Mouse (Mus musculus): ENCODE measurements at regions not wholly inside any gene's neighbourhood (a gene's known extent, or its start where the extent isn't known, plus 50 kb on each side); places are given as distances from the start of the nearest gene placed in this dataset.
A peak's percentile ranks its signal among the peaks of the same experiment; 100 is the strongest.

DNA sequence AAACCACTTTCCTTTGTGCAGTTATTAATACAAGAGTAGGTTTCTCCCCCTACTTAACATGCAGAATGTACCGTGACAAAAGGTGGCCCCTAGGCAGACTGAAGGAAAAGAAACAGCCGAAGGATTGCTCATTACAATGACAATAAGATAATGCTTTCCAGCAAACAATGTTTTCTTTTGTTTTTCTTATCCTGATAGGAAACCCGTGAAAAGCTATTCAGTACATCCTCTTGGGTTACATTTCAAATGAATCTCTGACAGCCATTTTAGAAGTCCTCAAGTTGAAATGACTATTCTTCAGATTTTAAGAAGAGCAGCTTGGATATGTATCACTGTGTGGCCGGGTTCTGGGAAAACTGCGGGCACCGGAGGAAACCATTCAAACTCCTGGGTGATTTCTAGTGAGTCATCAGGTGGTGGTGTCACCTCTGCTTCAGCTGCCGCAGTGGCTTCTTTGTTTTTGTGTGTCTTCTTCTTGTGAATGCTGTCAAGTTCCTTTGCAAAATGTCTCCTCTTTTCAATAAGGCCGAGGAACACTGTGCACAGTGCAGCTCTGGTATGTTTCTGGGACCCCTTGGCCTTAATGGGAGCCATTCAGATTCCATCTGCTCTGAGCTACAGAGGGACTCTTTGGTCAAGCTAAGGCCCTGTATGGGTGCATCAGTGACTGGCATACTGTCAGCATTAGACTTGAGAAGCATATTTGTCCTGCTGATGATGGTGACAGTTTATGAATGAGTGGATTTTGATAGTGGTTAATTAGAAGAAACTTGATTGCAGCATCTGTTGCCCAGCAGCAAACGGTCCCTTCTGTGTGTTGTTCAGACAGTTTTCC lies 393.1 kb downstream of the Rnd3 start:
- DNase-seq: no peak

DNA sequence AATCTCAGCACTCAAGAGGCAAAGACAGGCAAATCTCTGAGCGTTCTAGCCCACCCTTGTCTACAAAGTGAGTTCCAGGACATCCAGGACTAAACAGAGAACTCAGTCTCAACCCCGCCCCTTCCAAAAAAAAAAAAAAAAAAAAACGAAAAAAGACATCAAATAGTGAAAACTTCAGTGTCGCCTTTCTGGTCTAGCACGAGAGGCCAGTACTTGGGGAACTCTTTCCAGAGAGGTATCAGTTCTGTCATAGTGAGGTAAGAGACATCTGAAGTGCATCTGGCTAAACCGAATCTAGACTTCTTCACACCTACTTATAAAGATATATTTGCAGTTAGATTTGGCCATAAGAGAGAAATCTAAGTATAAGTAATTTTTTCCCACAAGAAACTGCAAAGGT lies 393.8 kb downstream of the Rnd3 start:
- no peak for DNase-seq

DNA sequence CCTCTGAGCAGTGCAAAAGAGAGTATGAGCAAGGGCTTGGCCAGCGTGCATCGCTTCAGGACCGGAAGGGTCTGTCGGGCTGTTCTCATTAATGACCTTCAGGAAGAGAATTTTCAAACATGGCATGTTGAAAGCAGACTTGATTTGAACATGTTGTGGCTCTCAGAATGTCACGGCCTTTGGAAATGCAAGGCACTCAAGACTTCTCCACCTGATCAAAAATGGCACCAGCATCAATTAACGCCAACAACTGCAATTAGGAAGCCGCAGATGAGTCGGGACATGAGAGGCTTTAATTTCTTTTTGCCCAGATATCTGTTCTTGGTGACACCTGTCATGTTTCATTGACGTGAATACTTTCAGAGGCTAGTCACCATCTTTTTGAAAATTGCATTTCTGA lies 396.5 kb downstream of the Rnd3 start:
- DNase-seq: no peak

DNA sequence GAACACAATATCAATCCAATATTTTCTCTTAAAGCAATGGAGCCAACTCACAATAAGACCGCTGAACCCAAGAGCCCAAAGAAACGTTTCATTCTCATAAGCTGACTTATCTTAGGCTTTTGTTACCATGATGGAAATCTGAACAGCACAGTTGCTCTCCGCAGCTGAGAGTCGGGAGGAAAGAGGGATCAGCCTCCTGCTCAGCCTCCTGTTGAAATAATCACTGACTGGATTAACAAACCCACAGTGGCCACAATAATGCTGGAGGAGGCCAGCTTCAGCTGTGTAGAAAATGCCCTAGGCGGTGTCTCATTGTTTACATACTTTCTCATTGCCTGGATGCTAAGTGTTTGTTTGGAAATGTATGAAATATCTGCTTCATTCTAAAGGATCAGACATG lies 398.1 kb downstream of the Rnd3 start:
- no peak for DNase-seq

DNA sequence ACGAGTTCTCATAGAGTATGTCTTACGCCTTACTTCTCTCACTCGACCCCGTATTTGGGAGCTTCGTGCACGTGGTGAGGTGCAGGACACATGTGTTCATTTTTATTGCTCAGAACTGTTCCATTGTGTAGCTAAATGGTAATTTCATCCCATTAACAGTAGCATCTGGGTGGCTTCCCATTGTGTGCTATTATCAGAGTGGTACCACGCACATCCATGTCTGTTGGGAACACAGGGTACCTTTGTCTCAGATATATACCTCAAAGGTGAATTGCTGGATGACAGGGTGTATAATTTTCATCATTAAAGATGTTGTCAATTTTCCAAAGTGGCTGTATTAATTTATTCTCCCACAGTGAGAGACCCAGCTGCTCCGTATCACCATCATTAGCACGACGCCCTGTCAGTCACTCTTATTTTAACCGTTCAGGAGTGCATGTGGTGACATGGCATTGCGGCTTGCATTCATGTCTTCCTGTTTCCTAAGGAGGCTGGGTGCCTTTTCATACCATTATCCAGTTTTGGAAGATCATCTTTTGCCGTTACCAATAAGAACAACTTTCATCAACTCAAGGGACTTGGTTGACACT lies 404.2 kb downstream of the Rnd3 start:
- no peak for DNase-seq

DNA sequence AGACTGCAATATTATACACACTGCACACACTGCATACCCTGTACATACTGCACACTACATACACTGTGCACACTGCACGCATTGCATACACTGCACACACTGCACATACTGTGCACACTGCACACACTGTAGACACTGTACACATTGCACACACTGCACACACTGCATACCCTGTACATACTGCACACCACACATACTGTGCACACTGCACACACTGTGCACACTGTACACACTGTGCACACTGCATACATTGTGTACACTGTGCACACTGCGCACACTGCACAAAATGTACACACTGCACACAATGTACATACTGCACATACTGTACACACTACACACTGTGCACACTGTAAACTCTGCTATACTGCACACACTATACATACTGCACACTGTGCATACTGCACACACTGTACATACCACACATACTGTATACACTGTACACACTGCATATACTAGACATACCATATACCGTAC lies 405.1 kb downstream of the Rnd3 start:
- no peak for DNase-seq

DNA sequence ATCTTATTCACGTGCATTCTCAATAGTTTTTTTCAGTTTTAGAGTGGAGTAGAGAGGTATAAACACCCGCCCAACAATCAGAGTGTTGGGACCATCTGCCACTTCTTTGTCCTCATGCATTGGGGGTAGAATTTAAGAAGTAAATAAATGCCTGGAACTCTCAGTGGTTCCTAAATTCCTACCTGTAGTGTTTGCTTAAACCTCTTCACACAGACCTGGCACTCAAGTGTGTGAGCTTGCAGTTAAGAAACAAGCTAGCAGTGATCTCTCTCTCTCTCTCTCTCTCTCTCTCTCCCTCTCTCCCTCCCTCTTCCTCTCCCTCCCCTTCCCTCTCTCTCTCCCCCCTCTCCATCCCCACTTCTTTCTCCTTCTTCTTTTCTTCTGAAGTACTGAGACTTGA lies 406.5 kb downstream of the Rnd3 start:
- no peak for DNase-seq

DNA sequence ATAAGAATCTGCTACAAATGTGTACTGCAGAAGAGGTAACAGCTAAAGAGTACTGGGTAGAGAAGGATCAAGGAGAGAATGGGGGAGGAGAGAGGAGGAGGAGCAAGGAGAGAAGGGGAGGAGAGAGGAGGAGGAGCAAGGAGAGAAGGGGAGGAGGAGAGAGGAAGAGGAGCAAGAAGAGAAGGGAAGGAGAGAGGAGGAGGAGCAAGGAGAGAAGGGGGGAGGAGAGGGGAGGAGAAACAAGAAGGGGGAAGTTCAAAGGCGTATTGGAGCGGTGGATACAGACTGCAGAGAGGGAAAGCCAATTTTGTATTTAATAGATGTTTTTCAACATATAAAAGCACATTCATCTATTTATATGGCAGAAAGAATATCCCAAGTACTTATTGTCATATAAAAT lies 407.6 kb downstream of the Rnd3 start:
- no peak for DNase-seq

DNA sequence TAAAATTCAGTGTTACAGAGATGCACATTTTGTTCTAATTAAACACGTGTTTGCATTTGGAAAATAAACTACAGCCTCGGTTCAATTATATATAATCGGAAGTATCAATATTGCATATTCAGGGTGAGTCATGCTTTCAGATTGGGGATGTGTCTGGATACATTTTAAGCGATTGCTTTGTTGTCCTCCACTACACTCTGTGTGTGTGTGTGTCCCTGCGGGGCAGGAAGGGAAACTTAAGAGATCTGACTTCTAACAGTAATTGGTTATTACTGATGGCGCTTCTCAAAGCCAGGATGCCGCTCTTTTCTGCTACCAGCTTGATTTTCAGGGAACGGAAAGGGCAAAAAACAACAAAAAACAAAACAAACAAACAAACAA lies 409.3 kb downstream of the Rnd3 start:
- DNase-seq: no peak

DNA sequence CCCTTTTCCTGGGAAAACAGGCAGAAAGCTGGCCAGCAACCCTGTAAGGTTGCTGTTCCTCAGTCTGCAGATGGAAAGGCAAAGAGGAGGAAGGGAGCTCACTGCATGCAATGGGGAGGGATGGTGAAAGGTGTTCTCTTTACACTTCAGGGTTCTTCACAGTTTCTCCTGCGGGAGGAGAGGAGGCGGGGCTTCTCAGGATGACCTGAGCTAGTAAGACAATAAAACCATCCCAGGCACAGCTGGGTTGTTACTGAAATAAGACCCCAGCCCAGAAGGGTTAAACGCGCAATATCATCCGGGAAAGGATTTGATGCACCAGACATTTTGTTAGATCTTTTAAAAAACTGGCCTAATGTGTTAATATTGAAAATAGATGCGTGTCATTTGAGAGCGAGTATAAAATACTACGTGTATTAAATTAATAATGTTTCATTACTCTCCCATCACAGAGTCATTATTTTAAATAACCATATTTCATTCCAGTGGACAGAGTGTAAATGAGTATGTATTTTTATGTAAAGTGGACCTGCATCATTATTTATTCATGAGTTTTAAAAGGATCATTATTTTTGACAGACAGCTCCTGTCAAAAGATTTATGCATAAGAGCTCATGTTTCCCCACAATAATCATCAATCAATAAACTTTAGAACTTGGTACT lies 409.8 kb downstream of the Rnd3 start:
- DNase-seq: no peak

DNA sequence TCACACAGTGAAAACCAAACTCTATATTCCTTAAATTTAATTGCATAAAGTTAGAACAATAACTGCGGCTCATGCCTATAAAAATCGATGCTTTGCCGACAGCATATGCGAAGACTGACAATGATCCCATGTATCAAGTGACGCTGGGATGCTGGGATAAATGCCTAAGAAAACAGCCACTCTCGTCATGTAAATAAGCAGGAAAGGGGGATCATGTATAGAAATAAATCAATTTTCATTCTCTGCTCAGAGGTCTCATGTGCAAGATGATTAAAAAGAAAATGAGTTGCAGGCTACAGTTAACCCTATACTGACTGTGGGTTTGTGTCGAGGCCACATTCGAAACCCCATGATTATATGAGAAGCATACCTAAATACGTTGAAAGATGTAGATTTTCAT lies 411.2 kb downstream of the Rnd3 start:
- no peak for DNase-seq

DNA sequence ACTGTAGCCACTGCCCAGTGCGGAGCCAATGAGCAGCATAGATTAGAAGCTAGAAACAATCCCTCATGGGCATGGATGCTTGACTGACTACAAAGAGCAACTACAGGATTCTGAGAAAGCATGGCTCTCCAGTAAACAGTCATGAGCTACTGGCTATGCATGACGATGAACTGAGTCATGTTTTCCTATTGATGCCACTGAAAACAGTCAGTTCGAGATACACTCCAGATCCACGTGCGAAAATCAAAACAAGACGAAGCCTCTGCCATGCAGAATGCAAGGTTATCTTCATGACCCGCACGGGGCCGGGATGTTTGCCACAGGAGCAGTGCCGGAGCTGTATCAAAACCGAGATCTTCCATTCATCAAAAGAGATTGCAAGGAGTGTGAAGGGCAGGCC lies 413.9 kb downstream of the Rnd3 start:
- DNase-seq: no peak

DNA sequence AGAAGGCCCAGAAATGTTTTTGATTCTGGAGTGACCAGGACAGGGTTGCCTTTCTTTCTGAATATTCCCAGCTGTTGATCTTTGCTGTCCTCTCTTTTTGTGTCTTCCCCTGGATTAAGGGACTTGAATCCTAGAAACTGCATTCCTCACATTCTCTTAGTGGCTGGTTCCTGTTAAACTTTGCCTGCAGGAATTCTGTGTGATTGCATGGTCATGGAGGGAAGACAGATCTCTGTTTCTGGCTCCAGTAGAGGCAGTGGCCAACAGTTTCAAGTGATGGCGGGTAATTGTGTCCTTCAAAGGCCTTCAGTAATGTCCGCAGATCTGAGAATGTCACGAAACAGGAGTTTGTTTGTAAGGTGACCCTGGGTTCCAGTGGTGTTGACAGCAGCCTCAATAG lies 410.1 kb upstream of the Mmadhc start:
- no peak for DNase-seq

DNA sequence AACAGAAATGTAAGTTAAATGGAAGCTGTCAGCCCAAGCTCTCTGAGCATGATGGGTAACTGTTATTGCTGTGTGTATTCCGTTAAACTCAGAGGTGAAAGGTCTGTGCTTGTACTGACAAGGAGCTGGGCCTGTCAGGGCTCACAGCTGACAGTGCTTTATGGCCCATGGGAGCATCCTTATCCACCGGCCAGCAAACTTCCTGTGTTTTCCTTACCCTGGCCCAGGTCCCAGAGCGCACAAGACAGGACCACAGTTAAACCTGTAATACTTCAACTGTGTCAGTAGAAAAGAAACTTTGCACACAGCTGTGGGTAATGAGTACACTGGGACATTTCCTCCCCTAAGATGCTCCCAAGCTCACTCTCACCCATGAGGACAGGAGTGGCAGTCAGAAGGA lies 407.7 kb upstream of the Mmadhc start:
- peak; percentile 43 to 59 for DNase-seq

DNA sequence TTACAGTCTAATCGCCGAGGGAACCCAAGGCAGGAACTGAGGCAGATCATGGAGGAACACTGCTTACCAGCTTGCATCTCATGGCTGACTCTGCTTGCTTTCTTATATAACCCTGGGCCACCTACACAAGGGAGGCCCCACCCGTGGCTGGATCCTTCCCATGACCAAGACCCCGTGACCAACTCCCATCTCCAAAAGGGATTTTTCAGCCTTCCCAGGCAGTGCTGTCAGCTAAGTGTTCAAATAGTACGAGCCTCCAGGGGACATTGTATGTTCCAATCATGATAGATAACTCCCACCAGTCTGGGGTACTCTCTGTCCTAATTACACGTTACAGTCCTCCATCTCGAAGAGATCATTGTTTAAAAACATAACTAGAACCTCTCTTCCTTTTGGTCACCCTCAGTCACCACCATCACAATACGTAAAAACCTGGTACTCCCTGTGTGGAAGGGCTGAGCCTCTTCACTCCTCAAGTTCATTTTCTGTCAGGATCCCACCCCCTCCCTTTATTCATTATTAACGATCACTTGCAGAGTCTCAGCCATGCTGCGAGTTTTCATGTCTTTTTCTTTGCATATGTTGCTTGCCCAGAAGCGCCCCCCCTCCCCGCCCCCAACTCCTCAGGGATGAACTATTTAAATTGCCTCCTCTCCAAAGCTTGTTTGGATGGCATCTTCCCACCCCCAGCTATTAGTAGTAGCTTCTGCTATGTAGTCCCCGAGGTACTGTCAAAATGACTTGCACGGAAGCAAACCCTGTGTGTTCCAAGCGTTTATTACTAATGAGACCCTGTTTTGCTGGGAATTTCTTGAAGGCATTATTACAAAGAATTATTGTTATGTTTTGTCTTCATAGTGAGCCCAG lies 406.2 kb upstream of the Mmadhc start:
- DNase-seq: no peak

DNA sequence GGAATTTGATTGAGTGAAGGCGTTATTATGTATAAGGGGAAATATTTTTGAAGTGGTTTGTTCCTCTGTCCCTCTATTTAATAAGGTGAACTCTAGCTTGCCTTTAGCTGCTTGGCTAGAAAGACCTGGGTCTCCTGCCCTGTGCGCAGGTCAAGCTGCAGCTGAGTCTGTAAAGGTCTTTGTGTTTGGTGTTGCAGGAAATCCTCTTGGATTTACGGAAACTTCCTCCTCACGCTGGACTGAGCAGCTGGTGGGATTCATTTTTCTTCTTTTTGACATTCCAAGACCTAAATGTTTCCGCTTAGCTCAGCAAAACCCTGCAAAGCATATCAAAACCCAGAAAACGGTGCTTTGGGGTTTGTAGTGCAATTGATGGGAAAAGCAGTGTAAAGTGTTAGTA lies 402.2 kb upstream of the Mmadhc start:
- peak in 1 of 2 experiments; percentile 26 for DNase-seq

DNA sequence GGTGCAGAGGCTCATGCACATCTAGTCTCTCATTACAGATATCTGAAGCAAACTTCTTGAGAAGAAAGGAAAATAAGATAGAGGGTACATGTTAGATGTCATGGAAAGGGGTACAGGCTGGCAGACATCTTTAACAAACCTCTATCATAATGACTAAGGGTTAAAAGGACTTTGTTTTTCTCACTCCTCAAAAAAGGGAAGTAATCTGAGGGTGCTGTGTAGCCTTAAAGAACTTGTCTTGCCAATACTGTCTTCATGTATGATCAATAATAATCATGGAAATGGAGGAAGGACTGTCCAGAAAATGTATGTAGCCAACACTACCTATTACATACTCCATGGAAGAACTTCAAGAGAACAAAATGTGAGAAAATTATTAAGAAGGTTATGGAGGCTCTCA lies 400.0 kb upstream of the Mmadhc start:
- DNase-seq: no peak

DNA sequence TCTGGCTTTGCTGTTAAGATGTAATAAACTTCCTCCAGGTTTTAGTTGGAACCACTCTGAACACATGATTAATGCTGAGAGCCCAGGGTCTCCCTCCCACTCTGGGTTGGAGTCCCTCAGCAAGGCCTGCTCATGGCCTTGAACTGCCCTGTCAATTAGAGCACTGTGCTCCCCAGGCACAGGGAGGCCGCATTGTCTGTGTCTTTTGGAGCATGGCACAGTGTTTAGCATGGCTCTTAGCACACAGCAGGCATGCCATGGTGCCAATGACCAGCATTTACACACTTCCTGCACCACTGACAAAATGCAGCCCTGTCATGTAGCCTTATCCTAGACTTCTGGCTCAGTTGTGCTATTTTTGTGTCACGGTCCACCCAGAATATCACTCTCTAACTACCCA lies 398.2 kb upstream of the Mmadhc start:
- no peak for DNase-seq

DNA sequence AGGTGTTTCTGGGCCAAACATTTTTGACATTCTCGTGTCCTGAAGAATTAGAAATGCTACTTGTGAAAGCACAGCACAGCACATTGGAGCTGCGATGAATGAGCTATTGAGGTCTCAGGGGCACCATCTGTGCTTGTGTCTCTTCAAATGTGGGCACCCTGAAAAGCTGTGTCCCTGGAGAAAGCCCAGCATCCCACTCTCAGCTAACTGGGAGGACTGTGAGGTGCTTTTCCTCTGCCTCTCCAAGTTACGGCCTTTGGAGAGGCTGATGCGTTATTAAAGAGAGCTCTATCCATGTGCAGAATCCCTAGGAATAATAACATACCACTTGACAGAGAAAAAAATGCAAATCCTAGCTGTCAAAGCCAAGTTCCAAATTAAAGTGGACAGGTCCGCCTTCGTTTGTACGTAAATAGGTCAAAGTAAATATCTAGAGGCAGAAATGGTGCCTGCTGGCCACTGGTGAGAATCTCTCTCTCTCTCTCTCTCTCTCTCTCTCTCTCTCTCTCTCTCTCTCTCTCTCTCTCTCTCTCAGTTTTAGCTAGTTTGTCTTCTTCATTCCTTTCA lies 397.3 kb upstream of the Mmadhc start:
- no peak for DNase-seq

DNA sequence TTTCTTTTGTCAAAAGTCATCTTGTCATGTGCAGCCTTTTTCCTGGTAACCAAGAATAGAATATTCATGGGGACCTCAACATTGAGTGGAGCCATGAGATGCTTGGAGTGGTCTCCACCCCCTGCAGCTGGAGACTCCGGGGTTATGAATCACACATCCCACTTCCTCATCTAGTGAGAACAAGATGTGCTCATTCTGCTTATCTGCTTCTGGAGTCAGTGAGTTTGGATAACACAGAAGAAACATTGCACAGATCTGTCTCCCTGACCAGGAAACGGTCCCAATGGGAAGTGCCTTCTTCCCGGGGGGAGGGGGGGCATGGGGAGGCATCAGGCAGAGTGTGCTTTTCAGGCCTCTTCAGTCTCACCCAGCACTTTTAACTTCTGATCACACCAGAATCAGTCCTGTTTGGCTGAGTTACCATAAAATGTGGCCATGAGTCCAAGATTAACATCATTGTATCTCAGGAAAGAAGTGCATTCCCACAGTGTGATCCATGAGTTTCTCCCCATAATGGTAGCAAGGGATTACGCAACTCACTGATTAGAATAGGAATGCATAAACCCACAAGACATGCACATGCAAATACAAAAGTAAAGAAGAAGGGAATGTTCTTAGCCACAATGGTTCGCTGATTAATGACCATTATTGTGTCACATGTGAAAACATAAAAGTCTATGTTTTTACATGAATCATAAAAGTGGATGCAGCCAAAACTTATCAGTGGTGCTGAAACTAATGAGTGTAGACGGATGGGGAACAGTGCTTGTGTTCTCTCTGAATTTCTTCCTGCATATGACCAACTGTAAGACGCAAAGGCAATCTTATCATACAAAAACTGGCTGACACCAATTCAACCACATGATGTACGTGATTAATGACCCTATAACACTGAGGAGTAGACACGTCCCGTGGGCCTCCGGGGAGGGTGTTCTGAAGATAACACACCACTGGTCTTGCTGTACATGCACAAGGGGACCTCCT lies 393.8 kb upstream of the Mmadhc start:
- no peak for DNase-seq

DNA sequence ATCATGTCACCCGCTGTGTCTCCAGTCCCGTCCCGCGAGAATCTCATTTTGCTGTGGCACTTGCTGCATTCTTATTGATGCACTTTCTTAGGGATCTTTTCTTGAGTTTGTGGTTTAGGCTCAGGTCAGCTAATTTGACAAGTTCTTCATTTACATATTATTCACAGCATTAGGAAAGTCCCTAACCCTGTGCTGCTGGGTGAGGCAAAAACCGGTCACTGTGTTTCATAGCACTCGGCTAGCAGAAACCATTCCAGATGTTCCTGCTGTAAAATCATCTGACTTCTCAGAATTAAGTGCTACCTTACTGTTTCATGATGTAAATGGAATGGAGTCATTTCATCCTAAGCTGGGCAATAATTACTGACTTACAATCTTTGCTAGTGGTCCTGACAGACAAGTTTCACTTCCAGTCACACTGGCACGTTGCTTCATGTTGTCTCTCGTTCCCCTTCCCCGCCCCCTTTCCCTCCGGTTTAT lies 391.1 kb upstream of the Mmadhc start:
- no peak for DNase-seq

All from kidney, adult 8-10 months (tissue).